Mouse (Mus musculus) heart, adult 2 months (tissue): ENCODE results near the gene Trak1. TPM values are rescaled to one million over a fixed set of nuclear protein-coding genes. Genes with fewer than 3 reads are reported as not detected.
A peak's percentile ranks its signal among the peaks of the same experiment; 100 is the strongest.

Experiments
- DNase-seq, 2 experiments: peaks; one replicate each; pipeline ENCODE4 v3.0.0; 2021
- H3K27ac ChIP-seq: fragments of 200-600 bp; 2 replicates; pipeline ENCODE4 v1.8.1; 2022
- H3K27me3 ChIP-seq: fragments of 200-500 bp; 2 replicates; pipeline ENCODE4 v1.6.1; 2012; ENCODE audit warnings: mild to moderate bottlenecking, low read length, inconsistent platforms, mixed read lengths; ENCODE audit not compliant: control insufficient read depth, insufficient read depth
- H3K36me3 ChIP-seq: fragments of 200-500 bp; 2 replicates; pipeline ENCODE4 v1.6.1; 2012; ENCODE audit warnings: low read length, inconsistent platforms; ENCODE audit not compliant: control insufficient read depth, insufficient read depth
- H3K4me1 ChIP-seq: fragments of 200-500 bp; 2 replicates; pipeline ENCODE4 v1.6.1; 2011; ENCODE audit warnings: low read length; ENCODE audit not compliant: control insufficient read depth, insufficient read depth
- H3K4me3 ChIP-seq: fragments of 200-600 bp; 2 replicates; pipeline ENCODE4 v1.8.1; 2022
- H3K79me2 ChIP-seq: fragments of 200-500 bp; replicated peaks from 2 replicates; pipeline ENCODE4 v1.6.1; 2012; ENCODE audit warnings: mild to moderate bottlenecking, inconsistent platforms, low read length, moderate library complexity, mixed read lengths; ENCODE audit not compliant: control insufficient read depth, insufficient read depth
- H3K9ac ChIP-seq: fragments of 200-500 bp; 2 replicates; pipeline ENCODE4 v1.6.1; 2012; ENCODE audit warnings: low read depth, mild to moderate bottlenecking, control low read depth, inconsistent platforms, low read length, mixed read lengths
- CTCF ChIP-seq: fragments of 200-600 bp; IDR thresholded peaks from 2 replicates; pipeline ENCODE4 v1.8.1; 2022; ENCODE audit warnings: antibody characterized with exemption, mild to moderate bottlenecking, moderate library complexity
- EP300 ChIP-seq: fragments of 200-500 bp; IDR thresholded peaks from 2 replicates; pipeline ENCODE4 v1.6.1; 2011; ENCODE audit warnings: low read depth, low read length, control low read depth; ENCODE audit not compliant: insufficient read depth
- POLR2A ChIP-seq: fragments of 200-500 bp; IDR thresholded peaks from 2 replicates; pipeline ENCODE4 v1.6.1; 2011; ENCODE audit warnings: mild to moderate bottlenecking, low read depth, low read length, control low read depth; ENCODE audit not compliant: insufficient read depth
- WGBS: fragments of 180-500 bp; shearing (Covaris S2); methylation state at CpG from one replicate; pipeline ENCODE4 v1.1.7; 2018; 5-methylcytosine and 5-hydroxymethylcytosine counted together
- intact Hi-C: fragments of 180-260 bp; cut with DNase I; formaldehyde crosslinking; loops from one replicate; pipeline ENCODE4 v1.15.1; 2025
- polyA plus RNA-seq: library from polyadenylated mRNA; depleted of rRNA; stranded (reverse); fragments of >200 nt; gene quantifications from 2 replicates; pipeline ENCODE4 v1.2.3, GENCODE M21; 2012
- total RNA-seq, 2 experiments: library from RNA; stranded (reverse); gene quantifications; 2 replicates each; pipeline ENCODE4 v1.2.3; 2021

The Trak1 gene
- total and polyA plus RNA-seq, 3 experiments, result 170 to 302 (median 276) TPM

DNA sequence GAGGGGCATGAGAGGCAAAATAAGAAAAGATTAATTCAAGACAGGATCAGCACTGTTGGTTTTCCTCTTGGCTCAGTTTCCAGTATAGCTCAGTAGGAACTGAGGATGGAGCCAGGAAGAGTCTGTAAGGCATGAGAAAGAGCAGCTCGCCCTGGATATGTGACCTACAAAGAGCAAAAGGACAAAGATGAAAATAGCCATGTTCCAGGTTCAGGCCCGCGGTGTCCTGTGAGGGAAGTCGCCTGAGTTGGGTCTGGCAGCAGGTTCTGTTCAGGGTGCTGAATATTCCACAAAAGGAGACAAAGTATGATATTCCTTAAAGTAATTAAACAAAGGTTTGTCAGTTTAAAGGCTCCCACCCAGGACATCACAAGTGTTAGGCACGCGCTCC lies 14.5 kb downstream of the Trak1 start:
- intact Hi-C loops, result no loop called here
- peaks cover 43% of the 10 kb centered on the region for H3K4me1 ChIP-seq
- TF ChIP-seq CTCF, result no peak
- 0 out of 2 replicates have a peak, but pooled peaks have one; percentile 49 for TF ChIP-seq EP300
- H3K9ac ChIP-seq, result peak overlapping the region; percentile 28
- WGBS, result 28% methylated on average over 6 of the region's 6 CpGs
- no peaks in the 10 kb centered on the region for H3K27me3 ChIP-seq
- peak in 1 of 2 experiments; percentile 41 for DNase-seq
- peaks cover 12% of the 10 kb centered on the region for H3K36me3 ChIP-seq
- H3K27ac ChIP-seq, result peak overlapping the region; percentile 98
- H3K79me2 ChIP-seq, result peaks cover 13% of the 10 kb centered on the region
- no peak overlapping the region for H3K4me3 ChIP-seq

GRCm38 (mm10) chr9:121312237-121312891 lies 15.1 kb downstream of the Trak1 start:
- DNase-seq, result peak in 1 of 2 experiments; percentile 37
- peak overlapping the region; percentile 98 for H3K27ac ChIP-seq
- peak overlapping the region; percentile 28 for H3K9ac ChIP-seq
- peaks cover 9% of the 10 kb centered on the region for H3K36me3 ChIP-seq
- intact Hi-C loops, result no loop called here
- no peak overlapping the region for H3K4me3 ChIP-seq
- no peaks in the 10 kb centered on the region for H3K27me3 ChIP-seq
- H3K4me1 ChIP-seq, result peaks cover 45% of the 10 kb centered on the region
- peaks cover 13% of the 10 kb centered on the region for H3K79me2 ChIP-seq
- WGBS, result 64% methylated on average over 10 of the region's 10 CpGs
- TF ChIP-seq EP300 (no peak), CTCF (no peak), POLR2A (no peak)

- Histone ChIP-seq H3K79me2 (peaks cover 12% of the 10 kb centered on the region), H3K9ac (peak overlapping the region; percentile 63), H3K36me3 (peaks cover 13% of the 10 kb centered on the region), H3K27ac (peak overlapping the region; percentile 98), H3K4me1 (peaks cover 46% of the 10 kb centered on the region), H3K4me3 (peak overlapping the region; percentile 50), H3K27me3 (no peaks in the 10 kb centered on the region)
- DNase-seq, result peak; percentile 89 to 95
- no peak for TF ChIP-seq CTCF
- TF ChIP-seq POLR2A, result peak; percentile 96
- TF ChIP-seq EP300, result peak; percentile 100
- intact Hi-C loops, result loop anchor here (1.0 kb wide), 4 partner anchors 13 to 34 kb away; no protein-coding TSS in a partner anchor
- 2% methylated on average over 21 of the region's 21 CpGs for WGBS
Observed at GRCm38 (mm10) chr9:121313656-121314374, 16.5 kb downstream of the Trak1 start.

DNA sequence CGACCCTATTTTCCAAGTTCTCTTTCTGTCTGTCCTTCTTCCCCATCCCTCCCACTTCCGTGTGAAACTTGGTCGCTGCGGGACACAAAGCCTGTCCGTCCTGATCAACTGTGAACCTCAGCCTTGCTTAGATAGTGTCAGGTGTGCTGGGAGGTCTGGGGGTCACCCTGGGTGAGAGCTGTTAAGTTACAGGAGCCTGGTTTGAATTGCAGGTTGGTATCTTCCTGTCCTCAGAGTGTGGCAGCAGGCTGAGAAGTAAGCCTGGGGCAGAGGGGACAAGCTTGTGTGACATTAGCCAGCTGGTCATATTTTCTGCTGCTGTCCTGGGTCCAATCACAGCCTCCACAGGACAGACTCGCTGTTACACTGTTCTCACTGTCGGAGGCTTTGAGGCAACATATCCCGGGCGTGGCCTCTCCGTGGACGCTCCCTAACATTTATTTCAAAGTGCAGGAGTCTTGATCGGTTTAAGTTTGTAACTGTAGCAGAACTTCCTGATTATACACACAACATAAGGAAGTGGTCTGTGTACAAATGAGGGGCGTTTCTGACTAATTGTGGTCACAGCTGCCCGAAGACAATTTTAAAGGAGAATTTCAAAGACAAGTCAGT lies 17.3 kb downstream of the Trak1 start:
- Histone ChIP-seq H3K4me3 (peak overlapping the region; percentile 50), H3K9ac (peak overlapping the region; percentile 73), H3K27me3 (no peaks in the 10 kb centered on the region), H3K27ac (peak overlapping the region; percentile 98), H3K79me2 (peaks cover 10% of the 10 kb centered on the region), H3K4me1 (peaks cover 48% of the 10 kb centered on the region), H3K36me3 (peaks cover 13% of the 10 kb centered on the region)
- peak; percentile 73 to 80 for DNase-seq
- TF ChIP-seq POLR2A, result peak; percentile 70
- peak; percentile 71; the same call in 1 of the 2 replicates for TF ChIP-seq EP300
- TF ChIP-seq CTCF, result peak; percentile 14; the same call in 1 of the 2 replicates
- 1% methylated on average over 14 of the region's 14 CpGs for WGBS
- intact Hi-C loops, result loop anchor here (1.0 kb wide), 3 partner anchors 16 to 34 kb away; no protein-coding TSS in a partner anchor

DNA sequence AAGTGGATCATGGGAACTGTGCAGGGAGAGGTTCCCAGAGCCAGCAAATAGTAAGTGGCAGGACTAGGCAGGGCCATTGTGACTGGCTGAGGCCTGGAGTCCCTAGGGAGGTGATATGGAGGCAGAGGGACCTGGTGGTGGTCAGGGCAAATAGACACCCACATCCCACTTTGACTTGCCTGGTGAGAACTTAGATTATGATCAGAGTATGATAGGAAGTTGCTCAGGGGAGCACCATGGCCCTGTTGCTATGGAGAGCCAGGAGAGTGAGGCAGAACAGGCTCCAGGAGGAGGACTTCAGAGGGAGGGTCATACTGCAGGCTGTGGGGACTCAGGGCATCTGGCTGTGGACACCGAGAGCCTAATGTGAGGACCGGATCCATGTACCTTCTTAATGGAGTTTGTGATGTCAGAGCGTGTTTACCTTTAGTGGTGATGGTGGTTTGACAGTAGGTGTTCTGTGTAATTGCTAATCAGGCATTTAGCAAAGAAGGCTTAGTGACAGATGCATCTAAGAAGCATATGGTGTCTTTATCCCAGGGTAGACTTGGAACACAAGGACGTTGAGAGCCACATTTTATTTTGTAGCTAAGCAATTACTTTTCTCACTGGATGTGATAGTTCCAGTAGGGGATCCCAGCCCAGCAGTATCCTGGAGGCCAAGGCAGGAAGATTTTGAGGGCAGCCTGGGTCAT lies 18.7 kb downstream of the Trak1 start:
- H3K4me3 ChIP-seq, result no peak overlapping the region
- peaks cover 7% of the 10 kb centered on the region; the same call in 1 of the 2 replicates for H3K79me2 ChIP-seq
- 57% methylated on average over 4 of the region's 4 CpGs for WGBS
- peaks cover 13% of the 10 kb centered on the region for H3K36me3 ChIP-seq
- peak overlapping the region; percentile 98 for H3K27ac ChIP-seq
- H3K4me1 ChIP-seq, result peaks cover 51% of the 10 kb centered on the region
- no peaks in the 10 kb centered on the region for H3K27me3 ChIP-seq
- peak in 1 of 2 experiments; percentile 45 for DNase-seq
- TF ChIP-seq POLR2A, result no peak
- no peak for TF ChIP-seq EP300
- TF ChIP-seq CTCF, result no peak
- no peak overlapping the region; the same call in 1 of the 2 replicates for H3K9ac ChIP-seq
- intact Hi-C loops, result no loop called here
